Mouse (Mus musculus): ENCODE measurements around the gene Astn2. TPM values are rescaled to one million over a fixed set of nuclear protein-coding genes. Genes with fewer than 3 reads are reported as not detected.

The Astn2 gene
- polyA plus RNA-seq, 1 experiment from 2014 or later: 0.61 TPM

DNA sequence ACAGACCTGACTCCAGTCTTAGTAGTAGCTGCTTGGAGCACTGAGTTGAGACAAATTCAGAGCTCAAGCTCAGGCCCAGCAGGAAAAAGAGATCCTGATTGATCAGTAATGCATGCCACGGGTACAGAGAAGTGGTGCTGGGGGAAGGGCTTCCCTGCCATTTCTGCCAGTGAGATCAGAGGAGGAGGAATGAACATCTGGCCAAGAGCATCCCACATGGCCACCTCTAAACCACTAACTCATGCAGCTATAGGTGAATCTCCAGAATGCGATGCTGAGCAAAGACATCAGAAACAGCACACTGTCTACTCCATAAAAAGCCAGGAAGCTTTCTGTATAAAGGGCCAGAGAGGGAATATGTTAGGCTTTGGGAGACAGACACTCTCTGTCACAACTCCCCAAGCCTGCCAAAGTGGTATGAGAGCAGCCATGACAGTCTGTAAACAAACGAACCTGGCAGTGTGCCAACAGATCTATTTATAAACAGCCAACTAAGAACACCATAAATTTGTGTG is 33.8 kb downstream of the Astn2 start:
- WGBS: 59% methylated on average over 3 of the region's 3 CpGs
- Histone ChIP-seq H3K9me3 (ENCODE audit: control insufficient read depth, low read length) (0 out of 2 replicates have a peak, but pooled peaks cover 2% of the 10 kb centered on the region), H3K4me2 (ENCODE audit: low read length) (no peak overlapping the region), H3K36me3 (ENCODE audit: control insufficient read depth, insufficient read depth, low read length) (no peaks in the 10 kb centered on the region), H3K9ac (ENCODE audit: low read length) (no peak overlapping the region), H3K4me1 (ENCODE audit: control insufficient read depth in 2 of 2, insufficient read depth in 2 of 2, low read length in 2 of 2) (no peaks in the 10 kb centered on the region), H3K4me3 (ENCODE audit: control insufficient read depth in 1 of 2, insufficient read depth in 1 of 2, low read depth in 1 of 2, low read length in 2 of 2) (no peak overlapping the region), H3K27me3 (ENCODE audit: control insufficient read depth, insufficient read depth, low read length) (no peaks in the 10 kb centered on the region), H3K27ac (replicated peaks in 1 of 2; ENCODE audit: control insufficient read depth in 1 of 2, insufficient read depth in 1 of 2, low read depth in 2 of 2, low read length in 2 of 2) (no peak overlapping the region)
- no peak for ATAC-seq (ENCODE audit: insufficient number of reproducible peaks, insufficient read depth, low FRiP score, low read depth)

DNA sequence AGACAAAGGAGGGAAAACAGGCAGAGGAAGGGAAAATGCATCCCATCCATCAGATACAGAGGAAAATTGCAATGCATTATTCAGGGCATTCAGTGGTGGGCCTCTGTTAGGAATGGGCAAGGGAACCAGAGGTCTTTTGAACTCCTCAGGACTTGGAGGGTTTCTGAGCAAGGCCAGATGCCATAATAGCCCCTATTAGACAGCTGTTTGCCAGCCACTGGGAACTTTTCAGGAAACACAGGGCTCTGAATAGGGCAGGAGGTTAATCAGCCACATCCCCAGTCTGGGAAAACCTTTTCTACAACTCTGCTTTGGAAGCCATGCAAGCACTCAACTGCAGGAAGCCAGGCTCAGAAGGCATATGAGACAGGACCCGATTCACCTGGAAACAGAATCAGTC is 38.9 kb downstream of the Astn2 start:
- Histone ChIP-seq H3K4me1 (ENCODE audit: control insufficient read depth in 2 of 2, insufficient read depth in 2 of 2, low read length in 2 of 2) (no peaks in the 10 kb centered on the region), H3K27ac (replicated peaks in 1 of 2; ENCODE audit: control insufficient read depth in 1 of 2, insufficient read depth in 1 of 2, low read depth in 2 of 2, low read length in 2 of 2) (no peak overlapping the region), H3K36me3 (ENCODE audit: control insufficient read depth, insufficient read depth, low read length) (no peaks in the 10 kb centered on the region), H3K27me3 (ENCODE audit: control insufficient read depth, insufficient read depth, low read length) (no peaks in the 10 kb centered on the region), H3K9ac (ENCODE audit: low read length) (no peak overlapping the region), H3K9me3 (ENCODE audit: control insufficient read depth, low read length) (no peaks in the 10 kb centered on the region), H3K4me2 (ENCODE audit: low read length) (no peak overlapping the region), H3K4me3 (ENCODE audit: control insufficient read depth in 1 of 2, insufficient read depth in 1 of 2, low read depth in 1 of 2, low read length in 2 of 2) (no peak overlapping the region)
- 64% methylated on average over 1 of the region's 1 CpGs for WGBS
- ATAC-seq (ENCODE audit: insufficient number of reproducible peaks, insufficient read depth, low FRiP score, low read depth): no peak

DNA sequence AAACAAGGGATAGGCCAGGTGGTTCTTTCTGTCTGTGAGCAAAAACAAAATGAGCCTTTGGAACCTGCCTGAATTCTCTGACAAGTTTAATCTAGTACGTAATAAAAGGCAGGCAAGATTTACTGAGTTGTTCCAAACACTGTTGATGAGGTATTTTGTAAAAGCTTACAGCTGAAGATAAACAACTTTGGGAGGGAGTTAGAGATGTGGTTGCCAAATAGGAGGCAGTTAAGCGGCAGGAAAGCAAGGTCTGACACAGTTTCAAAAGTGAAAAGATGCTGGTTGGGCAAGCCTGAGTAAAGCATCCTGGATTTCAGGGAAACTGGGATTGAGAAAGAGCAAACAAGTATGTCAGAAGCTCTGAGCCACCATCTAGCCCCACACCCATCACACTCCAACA is 59.8 kb downstream of the Astn2 start:
- no peaks in the 10 kb centered on the region for H3K36me3 ChIP-seq (ENCODE audit: control insufficient read depth, insufficient read depth, low read length)
- H3K4me3 ChIP-seq (ENCODE audit: control insufficient read depth in 1 of 2, insufficient read depth in 1 of 2, low read depth in 1 of 2, low read length in 2 of 2): no peak overlapping the region
- H3K4me2 ChIP-seq (ENCODE audit: low read length): no peak overlapping the region
- no peaks in the 10 kb centered on the region for H3K4me1 ChIP-seq (ENCODE audit: control insufficient read depth in 2 of 2, insufficient read depth in 2 of 2, low read length in 2 of 2)
- H3K9ac ChIP-seq (ENCODE audit: low read length): no peak overlapping the region
- no peaks in the 10 kb centered on the region for H3K9me3 ChIP-seq (ENCODE audit: control insufficient read depth, low read length)
- WGBS: 80% methylated on average over 2 of the region's 2 CpGs
- no peaks in the 10 kb centered on the region for H3K27me3 ChIP-seq (ENCODE audit: control insufficient read depth, insufficient read depth, low read length)
- no peak overlapping the region for H3K27ac ChIP-seq (replicated peaks in 1 of 2; ENCODE audit: control insufficient read depth in 1 of 2, insufficient read depth in 1 of 2, low read depth in 2 of 2, low read length in 2 of 2)
- ATAC-seq (ENCODE audit: insufficient number of reproducible peaks, insufficient read depth, low FRiP score, low read depth): no peak

- H3K36me3 ChIP-seq (ENCODE audit: control insufficient read depth, insufficient read depth, low read length): no peaks in the 10 kb centered on the region
- no peaks in the 10 kb centered on the region for H3K27me3 ChIP-seq (ENCODE audit: control insufficient read depth, insufficient read depth, low read length)
- ATAC-seq (ENCODE audit: insufficient number of reproducible peaks, insufficient read depth, low FRiP score, low read depth): no peak
- H3K9ac ChIP-seq (ENCODE audit: low read length): no peak overlapping the region
- H3K4me3 ChIP-seq (ENCODE audit: control insufficient read depth in 1 of 2, insufficient read depth in 1 of 2, low read depth in 1 of 2, low read length in 2 of 2): no peak overlapping the region
- no peaks in the 10 kb centered on the region for H3K4me1 ChIP-seq (ENCODE audit: control insufficient read depth in 2 of 2, insufficient read depth in 2 of 2, low read length in 2 of 2)
- no peak overlapping the region for H3K4me2 ChIP-seq (ENCODE audit: low read length)
- H3K27ac ChIP-seq (replicated peaks in 1 of 2; ENCODE audit: control insufficient read depth in 1 of 2, insufficient read depth in 1 of 2, low read depth in 2 of 2, low read length in 2 of 2): no peak overlapping the region
- 64% methylated on average over 3 of the region's 3 CpGs for WGBS
- H3K9me3 ChIP-seq (ENCODE audit: control insufficient read depth, low read length): no peaks in the 10 kb centered on the region
These were observed 67.0 kb downstream of the Astn2 start for GRCm38 (mm10) chr4:66337443-66337842.

- no peaks in the 10 kb centered on the region for H3K4me1 ChIP-seq (ENCODE audit: control insufficient read depth in 2 of 2, insufficient read depth in 2 of 2, low read length in 2 of 2)
- no peak overlapping the region for H3K27ac ChIP-seq (replicated peaks in 1 of 2; ENCODE audit: control insufficient read depth in 1 of 2, insufficient read depth in 1 of 2, low read depth in 2 of 2, low read length in 2 of 2)
- H3K4me2 ChIP-seq (ENCODE audit: low read length): no peak overlapping the region
- no peaks in the 10 kb centered on the region for H3K36me3 ChIP-seq (ENCODE audit: control insufficient read depth, insufficient read depth, low read length)
- no peak overlapping the region for H3K9ac ChIP-seq (ENCODE audit: low read length)
- WGBS: 41% methylated on average over 4 of the region's 4 CpGs
- no peak for ATAC-seq (ENCODE audit: insufficient number of reproducible peaks, insufficient read depth, low FRiP score, low read depth)
- no peaks in the 10 kb centered on the region for H3K27me3 ChIP-seq (ENCODE audit: control insufficient read depth, insufficient read depth, low read length)
- no peak overlapping the region for H3K4me3 ChIP-seq (ENCODE audit: control insufficient read depth in 1 of 2, insufficient read depth in 1 of 2, low read depth in 1 of 2, low read length in 2 of 2)
- H3K9me3 ChIP-seq (ENCODE audit: control insufficient read depth, low read length): no peaks in the 10 kb centered on the region
These were observed 73.7 kb downstream of the Astn2 start for GRCm38 (mm10) chr4:66330600-66331285.

GRCm38 (mm10) chr4:66321051-66321450 is 83.4 kb downstream of the Astn2 start:
- Histone ChIP-seq H3K36me3 (ENCODE audit: control insufficient read depth, insufficient read depth, low read length) (no peaks in the 10 kb centered on the region), H3K9ac (ENCODE audit: low read length) (no peak overlapping the region), H3K9me3 (ENCODE audit: control insufficient read depth, low read length) (no peaks in the 10 kb centered on the region), H3K4me3 (ENCODE audit: control insufficient read depth in 1 of 2, insufficient read depth in 1 of 2, low read depth in 1 of 2, low read length in 2 of 2) (no peak overlapping the region), H3K27me3 (ENCODE audit: control insufficient read depth, insufficient read depth, low read length) (no peaks in the 10 kb centered on the region), H3K27ac (replicated peaks in 1 of 2; ENCODE audit: control insufficient read depth in 1 of 2, insufficient read depth in 1 of 2, low read depth in 2 of 2, low read length in 2 of 2) (no peak overlapping the region), H3K4me2 (ENCODE audit: low read length) (no peak overlapping the region), H3K4me1 (ENCODE audit: control insufficient read depth in 2 of 2, insufficient read depth in 2 of 2, low read length in 2 of 2) (no peaks in the 10 kb centered on the region)
- no peak for ATAC-seq (ENCODE audit: insufficient number of reproducible peaks, insufficient read depth, low FRiP score, low read depth)
- 74% methylated on average over 2 of the region's 2 CpGs for WGBS

GRCm38 (mm10) chr4:66314806-66315484 is 89.5 kb downstream of the Astn2 start:
- Histone ChIP-seq H3K27ac (replicated peaks in 1 of 2; ENCODE audit: control insufficient read depth in 1 of 2, insufficient read depth in 1 of 2, low read depth in 2 of 2, low read length in 2 of 2) (no peak overlapping the region), H3K4me3 (ENCODE audit: control insufficient read depth in 1 of 2, insufficient read depth in 1 of 2, low read depth in 1 of 2, low read length in 2 of 2) (no peak overlapping the region), H3K9me3 (ENCODE audit: control insufficient read depth, low read length) (no peaks in the 10 kb centered on the region), H3K36me3 (ENCODE audit: control insufficient read depth, insufficient read depth, low read length) (no peaks in the 10 kb centered on the region), H3K27me3 (ENCODE audit: control insufficient read depth, insufficient read depth, low read length) (no peaks in the 10 kb centered on the region), H3K9ac (ENCODE audit: low read length) (no peak overlapping the region), H3K4me1 (ENCODE audit: control insufficient read depth in 2 of 2, insufficient read depth in 2 of 2, low read length in 2 of 2) (no peaks in the 10 kb centered on the region), H3K4me2 (ENCODE audit: low read length) (no peak overlapping the region)
- WGBS: 49% methylated on average over 8 of the region's 8 CpGs
- no peak for ATAC-seq (ENCODE audit: insufficient number of reproducible peaks, insufficient read depth, low FRiP score, low read depth)

All from heart, embryonic 14.5 days (tissue).